ENCODE assay signal across 19 mouse cellular contexts in genomic region chr8:37019571-37019970, GRCm38 (mm10). TPM values are rescaled to one million over a fixed set of nuclear protein-coding genes. Genes with fewer than 3 reads are reported as not detected.
DNase-seq lines count a peak whose midpoint lies in the region; ATAC-seq and TF ChIP-seq lines count a peak whose summit lies in the region.
"Had no signal": no experiment of that assay in that cellular context is flagged by ENCODE, and none has a peak within 500 bp of the region (broad histone marks: within the 10 kb centered on the region; RNA-seq: fewer than 3 reads in every experiment).

No protein-coding gene starts in this region.

- no peaks in the 10 kb centered on the region for H3K4me1 ChIP-seq in kidney, embryonic 14.5 days (ENCODE audit: control insufficient read depth, insufficient read depth, low read length)
- no peaks in the 10 kb centered on the region for H3K4me1 ChIP-seq in lung, embryonic 14.5 days (ENCODE audit: insufficient read depth)
- no peaks in the 10 kb centered on the region for H3K4me1 ChIP-seq in hindbrain, postnatal 0 days (ENCODE audit: insufficient read depth, low read length)
- H3K4me1 ChIP-seq: embryonic facial prominence, embryonic 12.5 days; hindbrain, embryonic 12.5 days had no signal

- peak; percentile 66; the same call in 1 of the 2 replicates for ATAC-seq in kidney, embryonic 14.5 days (ENCODE audit: low FRiP score, low TSS enrichment)
- ATAC-seq in lung, embryonic 14.5 days (ENCODE audit: insufficient read depth) = peak; percentile 66; the same call in 1 of the 2 replicates
- ATAC-seq in hindbrain, postnatal 0 days = no peak
- ATAC-seq: forebrain, embryonic 16.5 days; hindbrain, embryonic 16.5 days had no signal

- no peak overlapping the region for H3K4me3 ChIP-seq in kidney, embryonic 14.5 days (ENCODE audit: low read length)
- no peak overlapping the region for H3K4me3 ChIP-seq in lung, embryonic 14.5 days (ENCODE audit: low read depth, low read length)
- no peak overlapping the region for H3K4me3 ChIP-seq in hindbrain, postnatal 0 days (ENCODE audit: low read length)
- H3K4me3 ChIP-seq: embryonic facial prominence, embryonic 12.5 days; hindbrain, embryonic 12.5 days had no signal

- H3K27ac ChIP-seq in kidney, embryonic 14.5 days (ENCODE audit: low read depth, low read length) = no peak overlapping the region
- no peak overlapping the region for H3K27ac ChIP-seq in lung, embryonic 14.5 days (ENCODE audit: low read depth)
- no peak overlapping the region for H3K27ac ChIP-seq in hindbrain, postnatal 0 days
- H3K27ac ChIP-seq: embryonic facial prominence, embryonic 12.5 days; hindbrain, embryonic 12.5 days had no signal

- no peaks in the 10 kb centered on the region for H3K27me3 ChIP-seq in kidney, embryonic 14.5 days (ENCODE audit: control insufficient read depth, insufficient read depth, low read length)
- H3K27me3 ChIP-seq in lung, embryonic 14.5 days (ENCODE audit: insufficient read depth, low read length) = no peaks in the 10 kb centered on the region
- H3K27me3 ChIP-seq in hindbrain, postnatal 0 days (ENCODE audit: insufficient read depth, low read length) = no peaks in the 10 kb centered on the region
- H3K27me3 ChIP-seq: embryonic facial prominence, embryonic 12.5 days; hindbrain, embryonic 12.5 days had no signal

- H3K36me3 ChIP-seq in kidney, embryonic 14.5 days (ENCODE audit: control insufficient read depth, insufficient read depth, low read length) = no peaks in the 10 kb centered on the region
- no peaks in the 10 kb centered on the region for H3K36me3 ChIP-seq in lung, embryonic 14.5 days (ENCODE audit: insufficient read depth)
- no peaks in the 10 kb centered on the region for H3K36me3 ChIP-seq in hindbrain, postnatal 0 days (ENCODE audit: insufficient read depth, low read length)
- H3K36me3 ChIP-seq: embryonic facial prominence, embryonic 12.5 days; hindbrain, embryonic 12.5 days had no signal

- H3K9ac ChIP-seq in kidney, embryonic 14.5 days (ENCODE audit: low read depth, low read length) = no peak overlapping the region
- H3K9ac ChIP-seq in lung, embryonic 14.5 days = no peak overlapping the region
- H3K9ac ChIP-seq in hindbrain, postnatal 0 days (replicated peaks; ENCODE audit: low read length) = no peak overlapping the region
- H3K9ac ChIP-seq: embryonic facial prominence, embryonic 12.5 days; hindbrain, embryonic 12.5 days had no signal

- H3K4me2 ChIP-seq in kidney, embryonic 14.5 days (replicated peaks; ENCODE audit: low read depth, low read length) = no peak overlapping the region
- H3K4me2 ChIP-seq in lung, embryonic 14.5 days = no peak overlapping the region
- no peak overlapping the region for H3K4me2 ChIP-seq in hindbrain, postnatal 0 days (ENCODE audit: low read depth, low read length)
- H3K4me2 ChIP-seq: embryonic facial prominence, embryonic 12.5 days; hindbrain, embryonic 12.5 days had no signal

- H3K9me3 ChIP-seq in kidney, embryonic 14.5 days (ENCODE audit: control insufficient read depth, low read length) = no peaks in the 10 kb centered on the region
- no peaks in the 10 kb centered on the region for H3K9me3 ChIP-seq in lung, embryonic 14.5 days (ENCODE audit: low read depth, low read length)
- no peaks in the 10 kb centered on the region for H3K9me3 ChIP-seq in hindbrain, postnatal 0 days (ENCODE audit: low read length)
- H3K9me3 ChIP-seq: embryonic facial prominence, embryonic 12.5 days; hindbrain, embryonic 12.5 days had no signal

- DNase-seq in gastrocnemius, adult 18-20 months (ENCODE audit: low spot score) = peak; percentile 18
- no peak for DNase-seq in gastrocnemius, postnatal 10 days
- no peak for DNase-seq in kidney, adult 18-20 months
- peak; percentile 39 for DNase-seq in lung, embryonic 14.5 days
- DNase-seq in lung, postnatal 10 days = no peak
- DNase-seq in embryo, embryonic 11 days = peak; percentile 12
- no peak for DNase-seq in hindbrain, postnatal 0 days (ENCODE audit: low spot score)
- DNase-seq: adrenal gland, postnatal 10 days; cerebellum, adult 11 months; cerebellum, adult 8-10 months; cerebellum, postnatal 25 days; heart, postnatal 10 days; heart, postnatal 4 days had no signal

- no peak for TF ChIP-seq CTCF in lung, embryonic 14.5 days (IDR thresholded peaks at IDR 0.05; ENCODE audit: low read depth)
- TF ChIP-seq CTCF in hindbrain, postnatal 0 days (IDR thresholded peaks at IDR 0.05; ENCODE audit: low read depth) = no peak

- WGBS in kidney, embryonic 14.5 days = 33% methylated on average over 2 of the region's 2 CpGs
- 33% methylated on average over 2 of the region's 2 CpGs for WGBS in lung, embryonic 14.5 days
- 62% methylated on average over 2 of the region's 2 CpGs for WGBS in hindbrain, postnatal 0 days

RNA-seq across cellular contexts. Expression of gene AI429214, which starts 26.2 kb away (rescaled TPM):
- under 1 TPM in 1 of 2 experiments, not detected in 1; 0.21 TPM for total RNA-seq in gastrocnemius, adult 18-20 months (2021)
- total RNA-seq in gastrocnemius, postnatal 10 days (2021) = under 1 TPM; 0.47 to 0.52 TPM
- polyA plus RNA-seq in kidney, embryonic 14.5 days (2014; fragmentation: Nextera tagmentation; extraction: Ambion mirVana) = 0.24 and 0.36 TPM in 2 replicates
- polyA plus RNA-seq in lung, embryonic 14.5 days (2014; fragmentation: Nextera tagmentation; extraction: Ambion mirVana) = 0.19 and 0.28 TPM in 2 replicates
- 1.5 TPM in 2 replicates for total RNA-seq in hindbrain, postnatal 0 days (2014; rRNA removed)
- polyA plus RNA-seq in hindbrain, postnatal 0 days (2015; fragmentation: Nextera tagmentation; extraction: Ambion mirVana) = 0.16 and 0.26 TPM in 2 replicates
- total RNA-seq: MEL had no signal

Comparison
In these comparisons a context has a peak if more than half of its experiments do, and no peak if none do; other contexts are left out.
1. DNase-seq: peak in gastrocnemius, adult 18-20 months (single experiment), lung, embryonic 14.5 days (single experiment) and embryo, embryonic 11 days (single experiment); none in gastrocnemius, postnatal 10 days (single experiment), kidney, adult 18-20 months (single experiment), lung, postnatal 10 days (single experiment) and hindbrain, postnatal 0 days (single experiment).